Mouse (Mus musculus) bone marrow, adult 2 months (tissue): ENCODE data around the gene Slc29a4. TPM values are rescaled to one million over a fixed set of nuclear protein-coding genes. Genes with fewer than 3 reads are reported as not detected.

Experiments
- H3K27ac ChIP-seq: fragments of 200-500 bp; 2 replicates; pipeline ENCODE4 v1.5.1; 2012; ENCODE audit warnings: low read depth, mild to moderate bottlenecking, control low read depth, inconsistent platforms, low read length; ENCODE audit not compliant: control insufficient read depth, poor library complexity, insufficient read depth
- H3K4me1 ChIP-seq: fragments of 200-500 bp; 2 replicates; pipeline ENCODE4 v1.6.1; 2011; ENCODE audit warnings: low read length; ENCODE audit not compliant: control insufficient read depth, insufficient read depth
- H3K4me3 ChIP-seq: fragments of 200-500 bp; replicated peaks from 2 replicates; pipeline ENCODE3; 2011; ENCODE audit warnings: mild to moderate bottlenecking, low read depth, low read length, control low read depth; ENCODE audit not compliant: control insufficient read depth
- CTCF ChIP-seq: fragments of 200-500 bp; IDR thresholded peaks from 2 replicates; pipeline ENCODE4 v1.5.1; 2011; ENCODE audit warnings: low read length, control low read depth; ENCODE audit not compliant: control insufficient read depth, insufficient read depth
- POLR2A ChIP-seq: fragments of 200-500 bp; IDR thresholded peaks from 2 replicates; pipeline ENCODE4 v1.6.1; 2011; ENCODE audit warnings: low read depth, mild to moderate bottlenecking, control low read depth, low read length, borderline replicate concordance; ENCODE audit not compliant: control insufficient read depth
- WGBS: fragments of 180-500 bp; shearing (Covaris S2); methylation state at CpG from one replicate; pipeline ENCODE4 v1.1.7; 2018; 5-methylcytosine and 5-hydroxymethylcytosine counted together
- polyA plus RNA-seq: library from polyadenylated mRNA; stranded (reverse); fragments of >200 nt; gene quantifications from 2 replicates; pipeline ENCODE4 v1.2.4, GENCODE M21; 2011; ENCODE audit warnings: low replicate concordance; ENCODE audit not compliant: missing spikeins, insufficient read depth, insufficient read length

Gene Slc29a4
- polyA plus RNA-seq, 1 experiment, result not detected

- WGBS, result 89% methylated on average over 11 of the region's 11 CpGs
These were observed 23.6 kb upstream of the Slc29a4 start for GRCm38 (mm10) chr5:142668556-142669263.

GRCm38 (mm10) chr5:142669726-142670125 lies 22.6 kb upstream of the Slc29a4 start:
- WGBS, result 82% methylated on average over 7 of the region's 7 CpGs
- no peak for TF ChIP-seq CTCF
- TF ChIP-seq POLR2A, result no peak
- Histone ChIP-seq H3K27ac (no peak overlapping the region), H3K4me1 (no peaks in the 10 kb centered on the region), H3K4me3 (no peak overlapping the region)

More at GRCm38 (mm10) chr5:142668556-142669263, 23.6 kb upstream of the Slc29a4 start:
- H3K4me1 ChIP-seq, result no peaks in the 10 kb centered on the region
- no peak for TF ChIP-seq POLR2A
- TF ChIP-seq CTCF, result no peak
- no peak overlapping the region for H3K27ac ChIP-seq
- no peak overlapping the region for H3K4me3 ChIP-seq

- no peaks in the 10 kb centered on the region for H3K4me1 ChIP-seq
- TF ChIP-seq CTCF, result peak; percentile 29; the same call in 1 of the 2 replicates
- TF ChIP-seq POLR2A, result no peak
- H3K4me3 ChIP-seq, result no peak overlapping the region
- H3K27ac ChIP-seq, result no peak overlapping the region
- WGBS, result 29% methylated on average over 5 of the region's 5 CpGs
These were observed 19.2 kb upstream of the Slc29a4 start for GRCm38 (mm10) chr5:142673082-142673481.

- H3K27ac ChIP-seq, result no peak overlapping the region
- H3K4me1 ChIP-seq, result no peaks in the 10 kb centered on the region; the same call in 1 of the 2 replicates
- TF ChIP-seq POLR2A (no peak), CTCF (no peak)
- WGBS, result 74% methylated on average over 7 of the region's 7 CpGs
- H3K4me3 ChIP-seq, result no peak overlapping the region
These were observed 14.2 kb upstream of the Slc29a4 start for GRCm38 (mm10) chr5:142678141-142678571.

- H3K4me1 ChIP-seq, result no peaks in the 10 kb centered on the region; the same call in 1 of the 2 replicates
- no peak for TF ChIP-seq POLR2A
- no peak for TF ChIP-seq CTCF
- no peak overlapping the region for H3K4me3 ChIP-seq
- no peak overlapping the region for H3K27ac ChIP-seq
- 66% methylated on average over 1 of the region's 1 CpGs for WGBS
These were observed 13.2 kb upstream of the Slc29a4 start for GRCm38 (mm10) chr5:142679065-142679464.

- 80% methylated on average over 3 of the region's 3 CpGs for WGBS
- no peak for TF ChIP-seq POLR2A
- no peak for TF ChIP-seq CTCF
- Histone ChIP-seq H3K27ac (no peak overlapping the region), H3K4me1 (no peaks in the 10 kb centered on the region; the same call in 1 of the 2 replicates), H3K4me3 (no peak overlapping the region)
These were observed 10.4 kb upstream of the Slc29a4 start for GRCm38 (mm10) chr5:142681911-142682310.

GRCm38 (mm10) chr5:142682529-142682928 lies 9.8 kb upstream of the Slc29a4 start:
- no peak for TF ChIP-seq POLR2A
- TF ChIP-seq CTCF, result no peak
- 84% methylated on average over 5 of the region's 5 CpGs for WGBS
- H3K4me3 ChIP-seq, result no peak overlapping the region
- no peaks in the 10 kb centered on the region; the same call in 1 of the 2 replicates for H3K4me1 ChIP-seq
- no peak overlapping the region for H3K27ac ChIP-seq

- Histone ChIP-seq H3K27ac (no peak overlapping the region), H3K4me1 (peaks cover 1% of the 10 kb centered on the region; the same call in 1 of the 2 replicates), H3K4me3 (no peak overlapping the region)
- TF ChIP-seq POLR2A, result no peak
- no peak for TF ChIP-seq CTCF
- 78% methylated on average over 6 of the region's 6 CpGs for whole genome bisulfite sequencing
These were observed 3.4 kb upstream of the Slc29a4 start for GRCm38 (mm10) chr5:142688866-142689265.

GRCm38 (mm10) chr5:142690343-142690742 lies 2.0 kb upstream of the Slc29a4 start:
- 14% methylated on average over 3 of the region's 3 CpGs for WGBS
- H3K4me3 ChIP-seq, result no peak overlapping the region
- no peak for TF ChIP-seq CTCF
- TF ChIP-seq POLR2A, result no peak
- no peak overlapping the region for H3K27ac ChIP-seq
- H3K4me1 ChIP-seq, result peaks cover 1% of the 10 kb centered on the region; the same call in 1 of the 2 replicates
